Mouse (Mus musculus) liver, adult 2 months (tissue): ENCODE data around the gene Mapk8ip2.

ENCODE experiments used
- CTCF ChIP-seq: fragments of 200-500 bp; IDR thresholded peaks from 2 replicates; pipeline ENCODE4 v1.5.1; 2011; ENCODE audit warnings: low read depth, low read length, control low read depth
- POLR2A ChIP-seq: fragments of 200-500 bp; IDR thresholded peaks from 2 replicates; pipeline ENCODE4 v1.6.1; 2011; ENCODE audit warnings: low read length, control low read depth; ENCODE audit not compliant: insufficient read depth; ENCODE audit errors: extremely low read depth

GRCm38 (mm10) chr15:89430341-89430740 is 23.4 kb upstream of the Mapk8ip2 start:
- TF ChIP-seq CTCF (no peak), POLR2A (no peak)
